Mouse (Mus musculus) adrenal gland, adult 18-20 months (tissue): ENCODE results near the gene S100a1. TPM values are rescaled to one million over a fixed set of nuclear protein-coding genes. Genes with fewer than 3 reads are reported as not detected.

ENCODE experiments used
- DNase-seq, 2 experiments: peaks; one replicate each; pipeline ENCODE4 v3.0.0; 2021 to 2022; ENCODE audit warnings: low spot score in 2 of 2
- total RNA-seq, 2 experiments: library from RNA; stranded (reverse); gene quantifications; 1 replicate in 1 of 2; 2 replicates in 1 of 2; pipeline ENCODE4 v1.2.3; 2021

Gene S100a1
- total RNA-seq, 2 experiments from 2014 or later: 141 to 298 TPM

- no peak for DNase-seq
Observed at GRCm38 (mm10) chr3:90512948-90513642, 1.1 kb downstream of the S100a1 start.

DNA sequence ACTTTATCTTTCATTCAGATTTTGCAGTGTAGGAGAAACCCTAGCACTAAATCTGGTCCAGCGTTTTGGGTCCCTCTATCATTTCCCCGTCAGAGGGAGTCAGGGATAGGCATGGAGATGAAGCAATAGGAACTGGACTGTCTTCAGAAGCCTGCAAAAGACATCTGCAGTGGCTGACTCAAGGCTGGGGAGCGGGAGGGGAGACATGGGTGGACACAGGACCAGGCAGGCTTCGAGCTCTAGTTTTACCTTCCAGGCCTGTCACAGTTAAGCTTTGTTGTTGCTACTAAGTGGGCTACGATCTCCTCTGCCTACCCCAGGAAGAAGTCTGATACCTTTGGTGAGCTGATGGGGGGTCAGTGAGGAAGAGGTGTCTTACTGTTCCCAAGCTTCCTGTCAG, 1.9 kb downstream of the S100a1 start:
- no peak for DNase-seq

DNA sequence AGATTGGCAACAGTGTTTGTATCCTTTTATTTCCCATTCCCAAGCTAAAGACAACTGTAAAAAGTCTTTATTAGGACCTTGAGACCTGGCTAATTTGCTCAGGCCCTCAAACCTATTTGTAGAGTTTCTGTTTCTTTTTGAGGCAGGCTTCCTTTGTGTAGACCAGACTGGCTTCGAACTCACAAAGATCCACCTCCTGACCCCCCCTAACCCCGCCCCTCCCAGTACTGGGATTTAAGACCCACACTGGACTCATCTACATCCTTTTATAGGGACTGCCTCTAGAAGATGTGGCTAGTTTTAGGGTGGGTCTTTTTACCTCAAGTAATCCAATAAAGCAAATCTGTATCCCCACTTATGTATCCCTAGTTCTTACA, 4.5 kb downstream of the S100a1 start:
- no peak for DNase-seq

DNA sequence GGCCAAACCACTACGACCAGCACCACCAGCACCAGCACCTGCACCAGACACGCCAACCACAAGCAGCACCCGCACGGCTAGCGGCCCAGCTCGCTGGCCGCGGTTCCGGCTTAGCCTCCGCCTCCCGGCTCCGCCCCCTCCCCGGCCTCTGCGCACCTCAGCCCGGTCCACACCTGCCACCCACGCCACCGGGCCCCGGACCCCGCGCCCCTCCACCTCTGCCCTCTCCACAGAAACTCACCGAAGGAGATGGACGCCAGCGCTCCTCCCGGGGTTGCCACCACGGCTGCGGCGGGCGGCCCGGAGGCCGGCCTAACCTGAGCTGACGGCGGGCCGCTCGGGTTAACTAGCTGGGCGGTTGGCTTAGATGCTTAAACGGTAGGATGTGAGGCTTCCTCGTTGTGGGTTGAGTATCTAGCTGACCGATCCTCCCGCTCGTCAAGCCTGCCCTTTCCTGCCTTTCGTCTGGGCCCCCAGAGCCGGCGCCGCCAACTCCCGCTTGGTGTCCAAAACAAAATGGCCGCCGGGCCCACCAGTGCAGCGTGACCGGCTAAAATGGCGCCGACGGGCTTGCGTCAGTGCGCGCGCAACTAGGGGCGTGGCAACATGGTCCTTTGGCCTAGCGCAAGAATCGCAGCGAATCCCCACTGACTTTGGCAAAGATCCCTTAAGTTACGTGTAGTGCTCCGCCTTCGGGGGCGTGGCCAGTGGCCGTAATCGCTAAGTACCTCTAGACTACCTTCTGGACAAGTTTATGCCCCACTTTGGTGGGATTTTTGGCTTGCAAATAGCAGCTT, 5.0 kb downstream of the S100a1 start, which contains the start of gene Chtop:
Gene Chtop (minus strand): TSS at position 549 of the 797 bp plus-strand sequence.
- peak; percentile 99 for DNase-seq

GRCm38 (mm10) chr3:90508287-90508949, 5.8 kb downstream of the S100a1 start:
- no peak for DNase-seq

GRCm38 (mm10) chr3:90506362-90506761, 7.8 kb downstream of the S100a1 start:
- no peak for DNase-seq

DNA sequence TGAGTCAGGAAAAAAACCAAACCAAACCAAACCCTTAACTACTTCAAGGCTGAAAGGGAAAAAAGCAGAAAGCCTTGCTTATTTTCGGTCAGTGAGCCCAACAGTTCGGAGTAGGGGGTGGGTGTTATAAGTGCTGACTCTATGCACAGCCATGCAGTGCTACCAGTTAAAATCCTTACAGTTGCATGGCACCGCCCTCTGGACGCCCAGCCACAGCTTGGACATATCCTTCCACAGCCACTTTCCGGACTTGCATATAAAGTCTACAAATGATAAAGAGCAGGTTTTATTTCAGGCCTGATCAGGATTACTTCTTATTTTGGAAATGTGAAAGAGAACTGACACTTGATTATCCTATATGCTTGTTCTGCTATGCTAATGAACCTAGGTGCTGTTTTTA, 9.0 kb downstream of the S100a1 start:
- no peak for DNase-seq

DNA sequence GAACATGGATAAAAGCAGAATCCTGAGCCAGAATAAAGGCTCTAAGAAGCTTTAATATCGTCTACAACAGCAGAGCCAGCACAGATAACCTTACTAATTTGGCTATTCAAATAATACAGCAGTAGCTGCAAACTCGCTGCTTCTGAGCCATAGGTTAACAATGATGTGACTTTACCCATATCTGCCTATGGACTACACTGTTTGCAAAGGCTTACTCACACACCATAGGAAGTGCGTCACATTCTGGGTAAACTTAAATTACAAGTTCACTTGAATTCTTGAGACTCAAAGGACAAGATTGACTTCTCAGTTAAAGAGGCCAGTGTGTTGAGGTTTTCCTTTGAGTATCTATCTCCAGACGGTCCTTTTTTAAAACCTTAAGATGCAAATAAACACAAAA, 10.7 kb downstream of the S100a1 start:
- no peak for DNase-seq

DNA sequence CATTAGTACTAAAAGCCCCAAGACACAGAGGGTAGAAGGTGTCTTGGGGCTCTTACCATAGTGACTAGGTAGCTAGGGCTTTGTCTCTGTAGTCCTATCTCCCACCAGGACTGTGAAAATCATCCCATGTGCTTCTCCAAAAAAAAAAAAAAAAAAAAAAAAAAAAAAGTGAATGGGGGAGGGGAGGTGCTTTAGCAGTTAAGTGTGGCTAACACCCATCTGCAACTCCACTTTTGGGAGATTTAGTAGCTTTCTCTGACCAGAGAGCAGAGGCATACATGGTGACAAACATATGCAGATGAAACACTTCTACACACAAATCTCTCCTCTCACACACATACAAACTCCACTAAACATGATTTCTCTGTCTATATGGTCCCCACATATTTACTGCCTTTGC, 16.6 kb downstream of the S100a1 start:
- DNase-seq: no peak

- DNase-seq: no peak
Observed at GRCm38 (mm10) chr3:90495850-90496525, 18.2 kb downstream of the S100a1 start.

GRCm38 (mm10) chr3:90493831-90494540, 20.2 kb downstream of the S100a1 start:
- DNase-seq: no peak

- no peak for DNase-seq
Observed at GRCm38 (mm10) chr3:90491350-90491749, 22.8 kb downstream of the S100a1 start.

DNA sequence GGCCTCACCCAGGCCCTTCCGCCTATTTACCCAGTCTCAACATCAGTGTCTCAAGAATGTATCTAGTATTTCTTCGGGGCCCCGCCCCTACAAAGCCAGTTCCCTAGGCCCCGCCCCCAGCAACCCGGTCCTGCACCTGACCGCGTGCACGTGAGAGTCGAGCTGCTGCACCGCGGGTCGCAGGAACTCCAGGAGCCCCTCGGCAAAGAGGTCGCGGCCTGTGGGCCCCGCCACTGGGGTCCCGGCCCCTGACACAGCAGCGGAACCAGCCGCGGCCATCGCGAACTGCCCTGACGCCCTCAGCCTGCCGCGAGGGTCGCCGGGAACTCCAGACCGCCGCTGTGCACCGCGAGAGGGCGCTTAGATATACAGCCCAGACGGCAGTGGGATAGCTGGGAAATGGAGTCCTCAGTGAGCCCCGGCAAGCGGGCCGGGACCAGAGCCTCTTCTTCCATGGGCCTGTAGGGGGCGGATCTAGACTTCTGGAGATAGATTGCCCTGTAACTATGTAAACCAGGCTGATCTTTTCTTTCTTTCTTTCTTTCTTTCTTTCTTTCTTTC, 23.4 kb downstream of the S100a1 start, which contains the start of gene Snapin:
Gene Snapin (minus strand): TSS at position 338 of the 561 bp plus-strand sequence.
- peak; percentile 93 to 94 for DNase-seq

- no peak for DNase-seq
Observed at GRCm38 (mm10) chr3:90488576-90488975, 25.6 kb downstream of the S100a1 start.

GRCm38 (mm10) chr3:90486998-90487397, 27.2 kb downstream of the S100a1 start:
- DNase-seq: no peak

GRCm38 (mm10) chr3:90475831-90476611, 38.2 kb downstream of the S100a1 start, which contains the start of gene Ilf2:
Ilf2 (plus strand) TSS chr3:90476126.
- peak; percentile 83 to 91 for DNase-seq

GRCm38 (mm10) chr3:90475151-90475830, 38.9 kb downstream of the S100a1 start:
- DNase-seq: no peak

DNA sequence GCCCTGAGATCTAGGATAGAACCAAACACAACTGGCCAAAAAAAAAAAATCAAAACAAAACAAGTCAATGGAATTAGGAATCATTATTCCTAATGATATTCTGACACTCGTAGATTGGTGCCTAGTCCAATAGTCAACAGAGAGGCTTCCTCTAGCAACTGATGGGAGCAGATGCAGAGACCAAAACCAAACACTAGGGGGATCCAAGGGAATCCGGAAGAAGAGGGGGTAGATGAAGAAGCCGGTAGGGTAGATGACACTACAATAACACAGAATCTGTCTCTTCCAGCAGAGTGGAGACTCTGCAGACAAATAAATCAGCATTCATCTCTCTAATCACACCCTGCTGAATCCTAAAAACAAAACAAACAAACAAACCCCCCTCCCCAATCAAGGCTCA, 42.0 kb downstream of the S100a1 start:
- no peak for DNase-seq
